Mouse (Mus musculus) lung, adult 2 months (tissue): ENCODE data around the gene Zfp771.

Experiments
- CTCF ChIP-seq: fragments of 200-500 bp; IDR thresholded peaks from 2 replicates; pipeline ENCODE4 v1.5.1; 2011; ENCODE audit warnings: mild to moderate bottlenecking, low read length, control low read depth; ENCODE audit not compliant: insufficient read depth
- POLR2A ChIP-seq: fragments of 200-500 bp; IDR thresholded peaks from 2 replicates; pipeline ENCODE4 v1.6.1; 2011; ENCODE audit warnings: low read depth, mild to moderate bottlenecking, control low read depth, low read length, borderline replicate concordance; ENCODE audit errors: extremely low read depth

DNA sequence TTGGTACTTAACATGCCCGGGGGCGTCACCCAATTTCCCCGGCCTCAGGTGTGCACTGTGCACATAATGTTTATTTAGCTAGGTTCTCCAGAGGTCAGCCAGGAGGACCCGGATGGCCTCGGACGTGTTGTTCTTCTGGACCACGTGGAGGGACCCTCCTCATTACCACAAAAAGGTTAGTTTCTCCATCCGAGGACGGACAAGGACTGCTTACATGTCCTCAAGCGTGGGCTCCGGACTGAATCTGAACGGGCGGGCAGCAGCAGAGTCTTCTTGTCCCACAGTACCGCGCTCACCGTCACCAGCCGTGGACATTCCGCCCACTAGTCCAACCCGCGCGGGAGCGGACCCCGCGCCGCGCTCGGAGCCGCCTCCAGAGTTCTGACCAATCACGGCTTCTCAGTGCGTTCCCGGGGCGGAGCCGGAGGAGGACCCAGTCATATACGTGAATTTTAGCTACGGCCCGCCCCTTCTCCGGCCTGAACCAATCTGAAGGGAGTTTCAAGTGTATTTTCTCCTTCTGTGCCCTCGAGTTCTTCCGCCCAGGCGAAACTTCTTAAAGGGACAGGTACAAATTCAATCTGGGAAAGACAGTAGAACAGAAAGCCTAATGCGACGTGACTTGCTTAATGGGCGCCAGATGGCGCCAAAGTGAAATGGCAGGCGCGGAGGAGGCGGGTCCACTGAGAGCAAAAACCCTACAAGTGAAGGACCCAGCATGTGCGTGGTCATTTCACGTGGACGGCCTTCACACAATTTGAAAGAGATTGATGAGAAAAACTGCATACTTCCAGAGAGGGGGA is 16.4 kb downstream of the Zfp771 start, which contains the start of gene Dctpp1:
- TF ChIP-seq POLR2A (peak; percentile 82; the same call in 1 of the 2 replicates), CTCF (peak; percentile 82)
